Mouse (Mus musculus): ENCODE data around the gene Dnlz. TPM values are rescaled to one million over a fixed set of nuclear protein-coding genes. Genes with fewer than 3 reads are reported as not detected.

Dnlz gene
- total and polyA plus RNA-seq, 3 experiments = 22.7 to 25.9 (median 23.2) TPM

DNA sequence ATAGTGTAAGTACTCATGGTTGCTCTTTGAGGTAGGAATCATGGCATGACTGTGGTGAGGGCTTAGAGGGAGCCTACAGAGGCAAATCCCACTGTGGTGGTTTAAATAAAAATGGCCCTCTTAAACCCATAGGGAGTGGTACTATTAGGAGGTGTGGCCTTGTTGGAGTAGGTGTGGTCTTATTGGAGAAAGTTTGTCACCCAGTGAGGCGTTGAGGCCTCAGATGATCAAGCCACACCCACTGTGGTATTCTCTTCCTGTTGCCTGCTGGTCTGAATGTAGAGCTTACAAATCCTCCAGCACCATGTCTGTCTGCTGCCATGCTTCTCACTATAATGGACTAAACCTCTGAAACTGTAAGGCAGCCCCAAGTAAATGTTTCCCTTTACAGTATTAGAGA, 47.2 kb downstream of the Dnlz start:
- Histone ChIP-seq H3K79me2 (replicated peaks; ENCODE audit: control insufficient read depth, insufficient read depth, low read length) (no peaks in the 10 kb centered on the region), H3K4me1 (ENCODE audit: control insufficient read depth, insufficient read depth, low read length) (no peaks in the 10 kb centered on the region; the same call in 1 of the 2 replicates), H3K36me3 (ENCODE audit: control insufficient read depth, insufficient read depth, low read length) (no peaks in the 10 kb centered on the region), H3K27me3 (ENCODE audit: control insufficient read depth, insufficient read depth, low read length) (no peaks in the 10 kb centered on the region), H3K27ac (no peak overlapping the region), H3K9ac (ENCODE audit: low read depth, low read length) (no peak overlapping the region), H3K4me3 (no peak overlapping the region)
- intact Hi-C loops (cut with DNase I) = no loop called here
- WGBS = 72% methylated on average over 1 of the region's 1 CpGs
- TF ChIP-seq CTCF (IDR thresholded peaks at IDR 0.05) (no peak), POLR2A (IDR thresholded peaks at IDR 0.05; ENCODE audit: insufficient read depth, low read depth, low read length) (no peak), EP300 (IDR thresholded peaks at IDR 0.05; ENCODE audit: insufficient read depth, low read depth, low read length) (no peak)
- DNase-seq = no peak

DNA sequence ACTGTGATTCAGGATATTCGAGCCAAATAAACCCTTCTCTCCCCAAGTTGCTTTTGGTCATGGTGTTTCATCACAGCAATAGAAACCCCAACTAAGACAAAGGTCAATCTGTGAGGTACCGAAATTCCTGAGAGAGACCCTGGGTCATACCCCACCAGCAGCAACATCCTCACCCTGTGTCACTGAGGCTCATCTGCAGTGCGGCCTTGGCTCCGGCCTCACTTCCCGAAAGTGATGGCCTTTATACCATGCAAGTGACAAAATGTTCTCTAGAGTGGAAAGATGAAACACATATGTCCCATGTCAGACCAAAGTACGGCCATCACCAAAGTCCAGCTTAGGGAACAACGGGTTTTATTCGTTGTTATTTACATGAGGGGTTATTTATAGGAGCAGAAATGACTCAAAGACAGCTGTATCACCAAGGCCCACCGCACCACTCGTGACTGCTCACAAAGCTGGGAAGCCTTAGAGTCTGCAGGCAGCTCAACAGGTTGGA, 49.9 kb downstream of the Dnlz start:
- no peak overlapping the region for H3K9ac ChIP-seq (ENCODE audit: low read depth, low read length)
- WGBS = 86% methylated on average over 10 of the region's 10 CpGs
- no peaks in the 10 kb centered on the region; the same call in 1 of the 2 replicates for H3K4me1 ChIP-seq (ENCODE audit: control insufficient read depth, insufficient read depth, low read length)
- no peak overlapping the region for H3K27ac ChIP-seq
- intact Hi-C loops (cut with DNase I) = no loop called here
- H3K36me3 ChIP-seq (ENCODE audit: control insufficient read depth, insufficient read depth, low read length) = no peaks in the 10 kb centered on the region
- H3K4me3 ChIP-seq = no peak overlapping the region
- H3K27me3 ChIP-seq (ENCODE audit: control insufficient read depth, insufficient read depth, low read length) = no peaks in the 10 kb centered on the region
- H3K79me2 ChIP-seq (replicated peaks; ENCODE audit: control insufficient read depth, insufficient read depth, low read length) = no peaks in the 10 kb centered on the region
- TF ChIP-seq EP300 (IDR thresholded peaks at IDR 0.05; ENCODE audit: insufficient read depth, low read depth, low read length) (no peak), POLR2A (IDR thresholded peaks at IDR 0.05; ENCODE audit: insufficient read depth, low read depth, low read length) (no peak), CTCF (IDR thresholded peaks at IDR 0.05) (no peak)
- DNase-seq = no peak

DNA sequence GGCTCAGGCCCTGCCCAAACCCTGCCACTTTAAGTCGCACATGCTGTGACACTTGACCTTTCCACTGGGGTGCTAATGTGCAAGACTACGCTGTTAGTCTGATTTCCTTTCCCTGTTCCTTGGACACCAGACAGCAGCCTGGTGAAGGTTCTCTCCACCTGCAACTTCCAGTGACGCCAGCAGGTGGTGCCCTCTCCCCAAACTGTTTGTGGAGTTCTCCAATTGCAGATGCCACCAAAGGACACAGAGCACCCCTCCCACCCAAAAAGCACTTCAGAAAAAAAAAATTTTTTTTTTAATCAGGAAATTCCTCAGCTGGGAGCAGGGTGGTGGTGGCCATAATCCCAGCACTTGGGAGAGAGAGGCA, 51.1 kb downstream of the Dnlz start:
- Histone ChIP-seq H3K36me3 (ENCODE audit: control insufficient read depth, insufficient read depth, low read length) (no peaks in the 10 kb centered on the region), H3K4me3 (no peak overlapping the region), H3K4me1 (ENCODE audit: control insufficient read depth, insufficient read depth, low read length) (no peaks in the 10 kb centered on the region; the same call in 1 of the 2 replicates), H3K79me2 (replicated peaks; ENCODE audit: control insufficient read depth, insufficient read depth, low read length) (no peaks in the 10 kb centered on the region), H3K27me3 (ENCODE audit: control insufficient read depth, insufficient read depth, low read length) (no peaks in the 10 kb centered on the region), H3K27ac (no peak overlapping the region), H3K9ac (ENCODE audit: low read depth, low read length) (no peak overlapping the region)
- intact Hi-C loops (cut with DNase I) = loop anchor here (1.0 to 2.0 kb wide), 2 partner anchors 52 to 266 kb away; partner anchors contain the start of gene Dnlz
- TF ChIP-seq EP300 (IDR thresholded peaks at IDR 0.05; ENCODE audit: insufficient read depth, low read depth, low read length) (peak; percentile 84; the same call in 1 of the 2 replicates), POLR2A (IDR thresholded peaks at IDR 0.05; ENCODE audit: insufficient read depth, low read depth, low read length) (no peak)
- peak; percentile 84 to 92 for DNase-seq
- WGBS = 0% methylated on average over 3 of the region's 3 CpGs

DNA sequence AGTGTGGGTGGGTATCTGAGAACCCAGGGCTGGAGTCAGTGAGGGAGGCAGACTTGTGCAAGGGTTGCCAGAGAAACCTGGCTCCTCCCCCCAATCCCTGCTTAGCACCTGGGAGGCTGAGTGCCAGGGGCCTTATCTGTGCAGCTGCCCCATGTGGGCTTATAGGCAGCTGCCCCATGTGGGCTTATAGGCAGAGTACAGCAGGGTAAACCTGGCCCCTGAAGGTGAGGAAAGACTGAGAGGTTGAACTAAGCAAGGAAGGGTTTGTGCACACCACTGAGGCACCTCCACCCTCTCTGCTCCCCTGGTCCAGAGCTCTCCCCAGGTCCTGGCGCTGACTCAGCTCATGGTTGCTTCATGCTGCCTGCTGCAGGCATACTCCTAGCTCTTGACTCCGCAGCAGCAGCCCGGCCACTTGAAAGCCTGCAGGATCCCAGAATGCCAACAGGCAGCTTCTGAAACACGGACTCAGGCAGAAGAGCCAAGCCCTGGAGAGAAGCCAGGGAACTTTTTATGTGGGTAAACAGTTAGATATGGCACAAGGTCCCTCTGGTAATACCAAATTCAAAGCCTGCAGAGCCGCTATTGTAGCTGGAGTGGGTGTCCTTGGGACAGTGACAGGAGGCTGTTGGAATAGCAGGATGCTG, 51.6 kb downstream of the Dnlz start:
- Histone ChIP-seq H3K4me1 (ENCODE audit: control insufficient read depth, insufficient read depth, low read length) (no peaks in the 10 kb centered on the region; the same call in 1 of the 2 replicates), H3K4me3 (no peak overlapping the region), H3K27ac (no peak overlapping the region), H3K36me3 (ENCODE audit: control insufficient read depth, insufficient read depth, low read length) (no peaks in the 10 kb centered on the region), H3K79me2 (replicated peaks; ENCODE audit: control insufficient read depth, insufficient read depth, low read length) (no peaks in the 10 kb centered on the region), H3K27me3 (ENCODE audit: control insufficient read depth, insufficient read depth, low read length) (no peaks in the 10 kb centered on the region), H3K9ac (ENCODE audit: low read depth, low read length) (no peak overlapping the region)
- intact Hi-C loops (cut with DNase I) = loop anchor here (2.0 kb wide), 1 partner anchor 267 kb away; no protein-coding TSS in a partner anchor
- TF ChIP-seq CTCF (IDR thresholded peaks at IDR 0.05) = no peak
- DNase-seq = no peak
- 37% methylated on average over 5 of the region's 5 CpGs for WGBS

DNA sequence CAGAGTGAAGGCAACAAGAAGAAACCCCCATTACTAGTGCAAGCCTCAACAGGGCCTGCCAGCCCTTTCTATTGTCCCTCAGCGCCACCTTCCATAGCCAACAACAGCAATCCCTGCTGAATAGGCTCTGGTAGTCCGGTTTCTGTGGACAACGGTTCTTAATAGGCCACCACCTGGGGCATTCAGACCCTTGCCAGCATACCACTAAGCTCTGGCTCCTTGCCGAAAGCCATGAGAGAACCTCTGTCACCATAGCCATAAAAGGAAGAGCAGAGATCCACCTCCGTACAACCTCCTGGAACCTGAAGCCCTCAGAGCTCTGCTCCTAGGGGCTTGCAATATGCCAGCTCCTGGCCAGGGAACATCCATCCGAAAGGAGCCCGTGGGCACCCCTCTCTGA, 52.6 kb downstream of the Dnlz start:
- intact Hi-C loops (cut with DNase I) = no loop called here
- WGBS = 64% methylated on average over 7 of the region's 7 CpGs
- H3K36me3 ChIP-seq (ENCODE audit: control insufficient read depth, insufficient read depth, low read length) = no peaks in the 10 kb centered on the region
- no peaks in the 10 kb centered on the region for H3K27me3 ChIP-seq (ENCODE audit: control insufficient read depth, insufficient read depth, low read length)
- H3K9ac ChIP-seq (ENCODE audit: low read depth, low read length) = no peak overlapping the region
- no peaks in the 10 kb centered on the region for H3K79me2 ChIP-seq (replicated peaks; ENCODE audit: control insufficient read depth, insufficient read depth, low read length)
- no peak for DNase-seq
- H3K4me1 ChIP-seq (ENCODE audit: control insufficient read depth, insufficient read depth, low read length) = no peaks in the 10 kb centered on the region; the same call in 1 of the 2 replicates
- no peak for TF ChIP-seq POLR2A (IDR thresholded peaks at IDR 0.05; ENCODE audit: insufficient read depth, low read depth, low read length)
- no peak for TF ChIP-seq CTCF (IDR thresholded peaks at IDR 0.05)
- TF ChIP-seq EP300 (IDR thresholded peaks at IDR 0.05; ENCODE audit: insufficient read depth, low read depth, low read length) = no peak
- no peak overlapping the region for H3K4me3 ChIP-seq
- no peak overlapping the region for H3K27ac ChIP-seq

DNA sequence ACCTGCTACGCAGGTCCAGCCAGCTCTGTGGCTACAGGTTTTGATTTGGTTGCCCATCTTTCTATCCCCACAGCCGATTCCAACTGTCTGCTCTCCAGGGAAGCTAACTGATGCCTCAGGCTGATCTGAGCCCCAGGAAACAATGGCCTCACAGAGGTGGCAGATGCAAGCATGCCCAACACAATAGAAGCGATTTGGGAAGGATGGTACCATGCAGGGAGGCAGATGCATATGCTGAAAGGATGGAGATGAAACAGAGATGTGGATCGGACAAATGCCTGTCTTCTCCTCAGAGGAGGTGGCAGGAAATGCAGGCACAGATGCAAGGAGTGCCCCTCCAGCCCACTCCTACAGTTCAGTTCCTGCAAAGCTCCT, 53.1 kb downstream of the Dnlz start:
- Histone ChIP-seq H3K9ac (ENCODE audit: low read depth, low read length) (no peak overlapping the region), H3K4me1 (ENCODE audit: control insufficient read depth, insufficient read depth, low read length) (no peaks in the 10 kb centered on the region; the same call in 1 of the 2 replicates), H3K4me3 (no peak overlapping the region), H3K79me2 (replicated peaks; ENCODE audit: control insufficient read depth, insufficient read depth, low read length) (no peaks in the 10 kb centered on the region), H3K36me3 (ENCODE audit: control insufficient read depth, insufficient read depth, low read length) (no peaks in the 10 kb centered on the region), H3K27me3 (ENCODE audit: control insufficient read depth, insufficient read depth, low read length) (no peaks in the 10 kb centered on the region), H3K27ac (no peak overlapping the region)
- TF ChIP-seq POLR2A (IDR thresholded peaks at IDR 0.05; ENCODE audit: insufficient read depth, low read depth, low read length) = no peak
- TF ChIP-seq EP300 (IDR thresholded peaks at IDR 0.05; ENCODE audit: insufficient read depth, low read depth, low read length) = no peak
- no peak for TF ChIP-seq CTCF (IDR thresholded peaks at IDR 0.05)
- 42% methylated on average over 4 of the region's 4 CpGs for WGBS
- intact Hi-C loops (cut with DNase I) = no loop called here
- DNase-seq = no peak

Data from heart, adult 2 months (tissue).